Mouse (Mus musculus): Measurements from ENCODE around the gene Snap47. TPM values are rescaled to one million over a fixed set of nuclear protein-coding genes. Genes with fewer than 3 reads are reported as not detected.

Gene Snap47
- total and polyA plus RNA-seq, 3 experiments = 95.9 to 102 (median 101) TPM

- Histone ChIP-seq H3K27me3 (replicated peaks) (no peaks in the 10 kb centered on the region), H3K4me1 (ENCODE audit: control insufficient read depth in 1 of 2, insufficient read depth in 2 of 2) (peaks cover 6 to 7% of the 10 kb centered on the region in 2 experiments), H3K4me3 (replicated peaks in 1 of 3; ENCODE audit: low read depth in 2 of 3, low read length in 2 of 3, poor library complexity in 1 of 3) (no peak overlapping the region), H3K4me2 (ENCODE audit: insufficient read depth, low read depth, poor library complexity, severe bottlenecking) (no peak overlapping the region), H3K9me3 (replicated peaks; ENCODE audit: low read length) (no peaks in the 10 kb centered on the region), H3K79me2 (replicated peaks; ENCODE audit: control insufficient read depth, extremely low read depth, insufficient read depth, poor library complexity, severe bottlenecking) (no peaks in the 10 kb centered on the region), H3K36me3 (replicated peaks in 1 of 2; ENCODE audit: control insufficient read depth in 1 of 2, insufficient read depth in 1 of 2, low read length in 1 of 2) (peaks cover 0 to 2% of the 10 kb centered on the region in 2 experiments), H3K27ac (ENCODE audit: insufficient read depth, low read depth) (no peak overlapping the region), H3K9ac (ENCODE audit: insufficient read depth, low read depth) (no peak overlapping the region)
- dilution Hi-C loops (cut with MboI; ENCODE audit: extremely low pct_ligation_motif_present, extremely low pct_unique_long_range_greater_than_20kb, low sequenced_read_pairs) (no loop called here), in situ Hi-C loops (cut with MboI; ENCODE audit: low pct_ligation_motif_present, low pct_unique_long_range_greater_than_20kb, low sequenced_read_pairs) (no loop called here)
- no peak for TF ChIP-seq EP300 (IDR thresholded peaks at IDR 0.05; ENCODE audit: low read length)
- TF ChIP-seq BHLHE40 (IDR thresholded peaks at IDR 0.05; ENCODE audit: low read depth, low read length) = no peak
- no peak for TF ChIP-seq TCF12 (IDR thresholded peaks at IDR 0.05; ENCODE audit: low read depth, low read length)
- no peak for TF ChIP-seq E2F4 (IDR thresholded peaks at IDR 0.05; ENCODE audit: insufficient replicate concordance, low read depth, low read length)
- TF ChIP-seq ZKSCAN1 (IDR thresholded peaks at IDR 0.05; ENCODE audit: borderline replicate concordance, low read depth, low read length) = no peak
- TF ChIP-seq MAZ (IDR thresholded peaks at IDR 0.05; ENCODE audit: low read depth, low read length) = no peak
- TF ChIP-seq MAFK (IDR thresholded peaks at IDR 0.05; ENCODE audit: insufficient replicate concordance, low read length) = no peak
- TF ChIP-seq CTCF (conservative IDR thresholded peaks at IDR 0.05 in 1 of 2, IDR thresholded peaks at IDR 0.05 in 1 of 2; ENCODE audit: low read depth in 2 of 2, low read length in 2 of 2) = no peak
- TF ChIP-seq USF1 (IDR thresholded peaks at IDR 0.05; ENCODE audit: low read depth, low read length) = no peak
- TF ChIP-seq POLR2A (IDR thresholded peaks at IDR 0.05; ENCODE audit: low read depth, low read length) = no peak
- TF ChIP-seq ZMIZ1 (IDR thresholded peaks at IDR 0.05; ENCODE audit: low read depth, low read length) = no peak
- TF ChIP-seq MAX (IDR thresholded peaks at IDR 0.05; ENCODE audit: low read length) = no peak
- no peak for DNase-seq (ENCODE audit: extremely low read depth)
Measured at GRCm38 (mm10) chr11:59393591-59393990, 57.4 kb downstream of the Snap47 start.

GRCm38 (mm10) chr11:59392300-59392699 is 58.7 kb downstream of the Snap47 start:
- Histone ChIP-seq H3K4me2 (ENCODE audit: insufficient read depth, low read depth, poor library complexity, severe bottlenecking) (no peak overlapping the region), H3K79me2 (replicated peaks; ENCODE audit: control insufficient read depth, extremely low read depth, insufficient read depth, poor library complexity, severe bottlenecking) (no peaks in the 10 kb centered on the region), H3K4me1 (ENCODE audit: control insufficient read depth in 1 of 2, insufficient read depth in 2 of 2) (peaks cover 6 to 7% of the 10 kb centered on the region in 2 experiments), H3K4me3 (replicated peaks in 1 of 3; ENCODE audit: low read depth in 2 of 3, low read length in 2 of 3, poor library complexity in 1 of 3) (no peak overlapping the region), H3K36me3 (replicated peaks in 1 of 2; ENCODE audit: control insufficient read depth in 1 of 2, insufficient read depth in 1 of 2, low read length in 1 of 2) (peaks cover 0 to 2% of the 10 kb centered on the region in 2 experiments), H3K9me3 (replicated peaks; ENCODE audit: low read length) (no peaks in the 10 kb centered on the region), H3K27me3 (replicated peaks) (no peaks in the 10 kb centered on the region), H3K9ac (ENCODE audit: insufficient read depth, low read depth) (no peak overlapping the region), H3K27ac (ENCODE audit: insufficient read depth, low read depth) (no peak overlapping the region)
- no peak for DNase-seq (ENCODE audit: extremely low read depth)
- dilution Hi-C loops (cut with MboI; ENCODE audit: extremely low pct_ligation_motif_present, extremely low pct_unique_long_range_greater_than_20kb, low sequenced_read_pairs) = no loop called here
- TF ChIP-seq BHLHE40 (IDR thresholded peaks at IDR 0.05; ENCODE audit: low read depth, low read length) (peak; percentile 49), USF1 (IDR thresholded peaks at IDR 0.05; ENCODE audit: low read depth, low read length) (peak; percentile 48), USF2 (conservative IDR thresholded peaks at IDR 0.05; ENCODE audit: low read depth, low read length) (peak; percentile 52), KAT2A (IDR thresholded peaks at IDR 0.05; ENCODE audit: insufficient replicate concordance, low read length) (no peak)
- in situ Hi-C loops (cut with MboI; ENCODE audit: low pct_ligation_motif_present, low pct_unique_long_range_greater_than_20kb, low sequenced_read_pairs) = no loop called here

- Histone ChIP-seq H3K4me3 (replicated peaks in 1 of 3; ENCODE audit: low read depth in 2 of 3, low read length in 2 of 3, poor library complexity in 1 of 3) (no peak overlapping the region), H3K27ac (ENCODE audit: insufficient read depth, low read depth) (no peak overlapping the region), H3K36me3 (replicated peaks in 1 of 2; ENCODE audit: control insufficient read depth in 1 of 2, insufficient read depth in 1 of 2, low read length in 1 of 2) (no peaks in the 10 kb centered on the region), H3K79me2 (replicated peaks; ENCODE audit: control insufficient read depth, extremely low read depth, insufficient read depth, poor library complexity, severe bottlenecking) (no peaks in the 10 kb centered on the region), H3K9ac (ENCODE audit: insufficient read depth, low read depth) (no peak overlapping the region), H3K4me1 (ENCODE audit: control insufficient read depth in 1 of 2, insufficient read depth in 2 of 2) (peaks cover 6 to 7% of the 10 kb centered on the region in 2 experiments), H3K4me2 (ENCODE audit: insufficient read depth, low read depth, poor library complexity, severe bottlenecking) (no peak overlapping the region), H3K9me3 (replicated peaks; ENCODE audit: low read length) (no peaks in the 10 kb centered on the region), H3K27me3 (replicated peaks) (no peaks in the 10 kb centered on the region)
- dilution Hi-C loops (cut with MboI; ENCODE audit: extremely low pct_ligation_motif_present, extremely low pct_unique_long_range_greater_than_20kb, low sequenced_read_pairs) (no loop called here), in situ Hi-C loops (cut with MboI; ENCODE audit: low pct_ligation_motif_present, low pct_unique_long_range_greater_than_20kb, low sequenced_read_pairs) (no loop called here)
- no peak for DNase-seq (ENCODE audit: extremely low read depth)
- TF ChIP-seq ZNF384 (IDR thresholded peaks at IDR 0.05; ENCODE audit: low read depth, low read length) = no peak
- no peak for TF ChIP-seq RCOR1 (conservative IDR thresholded peaks at IDR 0.05; ENCODE audit: low read depth, low read length)
- TF ChIP-seq ZMIZ1 (IDR thresholded peaks at IDR 0.05; ENCODE audit: low read depth, low read length) = no peak
- TF ChIP-seq CHD1 (IDR thresholded peaks at IDR 0.05; ENCODE audit: low read depth, low read length) = no peak
- no peak for TF ChIP-seq E2F4 (IDR thresholded peaks at IDR 0.05; ENCODE audit: insufficient replicate concordance, low read depth, low read length)
- TF ChIP-seq SMC3 (IDR thresholded peaks at IDR 0.05; ENCODE audit: low read depth, low read length) = no peak
- TF ChIP-seq TBP (conservative IDR thresholded peaks at IDR 0.05; ENCODE audit: low read depth, low read length) = no peak
- no peak for TF ChIP-seq CTCF (conservative IDR thresholded peaks at IDR 0.05 in 1 of 2, IDR thresholded peaks at IDR 0.05 in 1 of 2; ENCODE audit: low read depth in 2 of 2, low read length in 2 of 2)
- no peak for TF ChIP-seq KAT2A (IDR thresholded peaks at IDR 0.05; ENCODE audit: insufficient replicate concordance, low read length)
- TF ChIP-seq GABPA (IDR thresholded peaks at IDR 0.05; ENCODE audit: insufficient replicate concordance, low read depth, low read length) = no peak
- TF ChIP-seq USF2 (conservative IDR thresholded peaks at IDR 0.05; ENCODE audit: low read depth, low read length) = no peak
- no peak for TF ChIP-seq MAZ (IDR thresholded peaks at IDR 0.05; ENCODE audit: low read depth, low read length)
- TF ChIP-seq NELFE (IDR thresholded peaks at IDR 0.05; ENCODE audit: low read depth, low read length) = no peak
Measured at GRCm38 (mm10) chr11:59390470-59390869, 60.5 kb downstream of the Snap47 start.

Data from CH12.LX (cell line).